Mouse (Mus musculus) small intestine, adult 2 months (tissue): ENCODE data around the gene Comp.

Experiments used
- CTCF ChIP-seq: fragments of 200-500 bp; IDR thresholded peaks from 2 replicates; pipeline ENCODE4 v1.5.1; 2012; ENCODE audit warnings: low read depth, mild to moderate bottlenecking, control low read depth, inconsistent platforms, low read length, moderate library complexity, mixed read lengths; ENCODE audit not compliant: insufficient replicate concordance, insufficient read length; ENCODE audit errors: extremely low read depth
- POLR2A ChIP-seq: fragments of 200-500 bp; IDR thresholded peaks from 2 replicates; pipeline ENCODE4 v1.6.1; 2012; ENCODE audit warnings: low read depth, mild to moderate bottlenecking, control low read depth, inconsistent platforms, low read length, moderate library complexity

DNA sequence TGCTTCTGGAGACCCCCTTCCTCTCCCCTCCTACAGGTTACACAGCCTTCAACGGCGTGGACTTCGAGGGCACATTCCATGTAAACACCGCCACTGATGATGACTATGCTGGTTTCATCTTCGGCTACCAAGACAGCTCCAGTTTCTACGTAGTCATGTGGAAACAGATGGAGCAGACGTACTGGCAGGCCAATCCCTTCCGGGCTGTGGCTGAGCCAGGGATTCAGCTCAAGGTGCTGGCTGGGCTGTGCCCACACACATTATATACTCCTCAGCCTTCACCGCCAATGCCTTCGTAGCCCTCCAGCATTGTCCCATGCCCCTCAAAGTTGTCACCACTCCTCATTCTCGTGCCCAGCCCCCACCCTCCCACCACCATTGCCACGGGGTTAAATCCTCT, 6.7 kb downstream of the Comp start:
- TF ChIP-seq CTCF: no peak
- no peak for TF ChIP-seq POLR2A
